Mouse (Mus musculus): ENCODE measurements around the gene Appbp2. TPM values are rescaled to one million over a fixed set of nuclear protein-coding genes. Genes with fewer than 3 reads are reported as not detected.
A peak's percentile ranks its signal among the peaks of the same experiment; 100 is the strongest.

Appbp2 gene
- polyA plus RNA-seq, 1 experiment from 2014 or later, result 38.9 TPM

- no peak overlapping the region for H3K4me3 ChIP-seq (ENCODE audit: low read length)
- no peak for ATAC-seq (ENCODE audit: low read depth)
- no peaks in the 10 kb centered on the region for H3K36me3 ChIP-seq (ENCODE audit: control insufficient read depth, insufficient read depth, low read length)
- H3K9ac ChIP-seq (ENCODE audit: low read length), result no peak overlapping the region
- H3K27ac ChIP-seq (ENCODE audit: low read length), result no peak overlapping the region
- H3K4me1 ChIP-seq (replicated peaks; ENCODE audit: control insufficient read depth, insufficient read depth, low read length), result no peaks in the 10 kb centered on the region
- 53% methylated on average over 2 of the region's 2 CpGs for WGBS
- no peaks in the 10 kb centered on the region for H3K9me3 ChIP-seq (ENCODE audit: control insufficient read depth, low read length)
- H3K27me3 ChIP-seq (ENCODE audit: control insufficient read depth, insufficient read depth, low read depth, low read length), result no peaks in the 10 kb centered on the region
- no peak overlapping the region for H3K4me2 ChIP-seq (ENCODE audit: low read depth, low read length)
Observed at GRCm38 (mm10) chr11:85157301-85157700, 77.6 kb downstream of the Appbp2 start.

- H3K4me3 ChIP-seq (ENCODE audit: low read length), result no peak overlapping the region
- H3K9ac ChIP-seq (ENCODE audit: low read length), result no peak overlapping the region
- 84% methylated on average over 2 of the region's 2 CpGs for WGBS
- no peak for ATAC-seq (ENCODE audit: low read depth)
- no peaks in the 10 kb centered on the region for H3K36me3 ChIP-seq (ENCODE audit: control insufficient read depth, insufficient read depth, low read length)
- no peaks in the 10 kb centered on the region for H3K27me3 ChIP-seq (ENCODE audit: control insufficient read depth, insufficient read depth, low read depth, low read length)
- H3K27ac ChIP-seq (ENCODE audit: low read length), result no peak overlapping the region
- no peak overlapping the region for H3K4me2 ChIP-seq (ENCODE audit: low read depth, low read length)
- no peaks in the 10 kb centered on the region for H3K4me1 ChIP-seq (replicated peaks; ENCODE audit: control insufficient read depth, insufficient read depth, low read length)
- no peaks in the 10 kb centered on the region for H3K9me3 ChIP-seq (ENCODE audit: control insufficient read depth, low read length)
Observed at GRCm38 (mm10) chr11:85152256-85152930, 82.5 kb downstream of the Appbp2 start.

GRCm38 (mm10) chr11:85139581-85140540, 95.1 kb downstream of the Appbp2 start, which contains the start of gene Usp32:
Gene Usp32, minus strand, starts transcription at chr11:85140161.
- ATAC-seq (ENCODE audit: low read depth), result peak; percentile 98
- WGBS, result under 1% methylated on average over 88 of the region's 94 CpGs
- H3K27ac ChIP-seq (ENCODE audit: low read length), result peak within 1 kb of the TSS; percentile 76
- no peaks in the 10 kb centered on the region for H3K9me3 ChIP-seq (ENCODE audit: control insufficient read depth, low read length)
- peak within 1 kb of the TSS; percentile 91 for H3K4me3 ChIP-seq (ENCODE audit: low read length)
- no peaks in the 10 kb centered on the region for H3K36me3 ChIP-seq (ENCODE audit: control insufficient read depth, insufficient read depth, low read length)
- peak within 1 kb of the TSS; percentile 93 for H3K4me2 ChIP-seq (ENCODE audit: low read depth, low read length)
- H3K27me3 ChIP-seq (ENCODE audit: control insufficient read depth, insufficient read depth, low read depth, low read length), result no peaks in the 10 kb centered on the region
- H3K9ac ChIP-seq (ENCODE audit: low read length), result peak within 1 kb of the TSS; percentile 86
- H3K4me1 ChIP-seq (replicated peaks; ENCODE audit: control insufficient read depth, insufficient read depth, low read length), result peaks cover 7% of the 10 kb centered on the region; the same call in 1 of the 2 replicates

GRCm38 (mm10) chr11:85138776-85139474, 96.0 kb downstream of the Appbp2 start:
- Histone ChIP-seq H3K4me1 (replicated peaks; ENCODE audit: control insufficient read depth, insufficient read depth, low read length) (peaks cover 7% of the 10 kb centered on the region; the same call in 1 of the 2 replicates), H3K36me3 (ENCODE audit: control insufficient read depth, insufficient read depth, low read length) (no peaks in the 10 kb centered on the region), H3K27ac (ENCODE audit: low read length) (peak overlapping the region; percentile 73), H3K9me3 (ENCODE audit: control insufficient read depth, low read length) (no peaks in the 10 kb centered on the region), H3K9ac (ENCODE audit: low read length) (peak overlapping the region; percentile 85), H3K4me3 (ENCODE audit: low read length) (peak overlapping the region; percentile 91), H3K27me3 (ENCODE audit: control insufficient read depth, insufficient read depth, low read depth, low read length) (no peaks in the 10 kb centered on the region), H3K4me2 (ENCODE audit: low read depth, low read length) (peak overlapping the region; percentile 93)
- no peak for ATAC-seq (ENCODE audit: low read depth)
- WGBS, result 2% methylated on average over 17 of the region's 17 CpGs

Other genes with a start within 250 kb of the Appbp2 start
- 3.5 and 5.9 TPM in 2 replicates for gene Usp32, start 95.0 kb downstream of the Appbp2 start, polyA plus RNA-seq (2015; fragmentation: Nextera tagmentation; extraction: Ambion mirVana)
- 0.44 TPM in 1 of 2 replicates, not detected in the other for gene 1700125H20Rik, start 64.7 kb downstream of the Appbp2 start, polyA plus RNA-seq (2015; fragmentation: Nextera tagmentation; extraction: Ambion mirVana)
- 14.6 and 15.9 TPM in 2 replicates for gene Ppm1d, start 76.1 kb upstream of the Appbp2 start, polyA plus RNA-seq (2015; fragmentation: Nextera tagmentation; extraction: Ambion mirVana)
- gene Bcas3, start 118.0 kb upstream of the Appbp2 start, polyA plus RNA-seq (2015; fragmentation: Nextera tagmentation; extraction: Ambion mirVana), result 38.4 and 40.0 TPM in 2 replicates